Mouse (Mus musculus): Measurements from ENCODE around the gene Tusc2. TPM values are rescaled to one million over a fixed set of nuclear protein-coding genes. Genes with fewer than 3 reads are reported as not detected.

Tusc2 gene
- total and polyA plus RNA-seq, 2 experiments, result 22.6 to 52.8 TPM

GRCm38 (mm10) chr9:107607653-107608245 is 44.7 kb downstream of the Tusc2 start:
- Histone ChIP-seq H3K79me2 (ENCODE audit: control insufficient read depth, insufficient read depth, low read length) (no peaks in the 10 kb centered on the region), H3K27ac (replicated peaks; ENCODE audit: insufficient read depth, low read depth, low read length) (0 out of 2 replicates have a peak overlapping the region, but pooled peaks have one; percentile 25), H3K9ac (ENCODE audit: low read depth, low read length) (no peak overlapping the region), H3K36me3 (ENCODE audit: control insufficient read depth, insufficient read depth, low read length) (no peaks in the 10 kb centered on the region), H3K4me1 (ENCODE audit: control insufficient read depth, insufficient read depth, low read length) (peaks cover 2% of the 10 kb centered on the region; the same call in 1 of the 2 replicates), H3K27me3 (ENCODE audit: control insufficient read depth, insufficient read depth, low read length) (no peaks in the 10 kb centered on the region), H3K4me3 (ENCODE audit: insufficient read depth, low read depth, low read length) (no peak overlapping the region)
- 56% methylated on average over 9 of the region's 9 CpGs for WGBS
- no peak for DNase-seq (ENCODE audit: extremely low read depth, low read depth, low spot score)
- TF ChIP-seq CTCF (IDR thresholded peaks at IDR 0.05; ENCODE audit: low read depth, low read length) (no peak), POLR2A (IDR thresholded peaks at IDR 0.05; ENCODE audit: extremely low read depth, insufficient read depth, low read length) (no peak)

- H3K4me1 ChIP-seq (ENCODE audit: control insufficient read depth, insufficient read depth, low read length), result peaks cover 2% of the 10 kb centered on the region; the same call in 1 of the 2 replicates
- H3K79me2 ChIP-seq (ENCODE audit: control insufficient read depth, insufficient read depth, low read length), result no peaks in the 10 kb centered on the region
- no peak within 1 kb of the TSS for H3K9ac ChIP-seq (ENCODE audit: low read depth, low read length)
- WGBS, result 46% methylated on average over 12 of the region's 12 CpGs
- no peaks in the 10 kb centered on the region for H3K27me3 ChIP-seq (ENCODE audit: control insufficient read depth, insufficient read depth, low read length)
- H3K4me3 ChIP-seq (ENCODE audit: insufficient read depth, low read depth, low read length), result no peak within 1 kb of the TSS
- H3K36me3 ChIP-seq (ENCODE audit: control insufficient read depth, insufficient read depth, low read length), result no peaks in the 10 kb centered on the region
- H3K27ac ChIP-seq (replicated peaks; ENCODE audit: insufficient read depth, low read depth, low read length), result peak within 1 kb of the TSS; percentile 25; the same call in 1 of the 2 replicates
- DNase-seq (ENCODE audit: extremely low read depth, low read depth, low spot score), result peak; percentile 59
- TF ChIP-seq POLR2A (IDR thresholded peaks at IDR 0.05; ENCODE audit: extremely low read depth, insufficient read depth, low read length) (0 out of 2 replicates have a peak, but pooled peaks have one; percentile 3), CTCF (IDR thresholded peaks at IDR 0.05; ENCODE audit: low read depth, low read length) (no peak)
Observed at GRCm38 (mm10) chr9:107608741-107609432, 45.8 kb downstream of the Tusc2 start, which contains the start of gene Sema3b. Gene Sema3b, minus strand, starts transcription at chr9:107609229.

GRCm38 (mm10) chr9:107609433-107609830 is 46.4 kb downstream of the Tusc2 start:
- H3K4me3 ChIP-seq (ENCODE audit: insufficient read depth, low read depth, low read length), result no peak overlapping the region
- no peaks in the 10 kb centered on the region for H3K79me2 ChIP-seq (ENCODE audit: control insufficient read depth, insufficient read depth, low read length)
- 81% methylated on average over 4 of the region's 4 CpGs for whole genome bisulfite sequencing
- no peak for DNase-seq (ENCODE audit: extremely low read depth, low read depth, low spot score)
- no peak overlapping the region for H3K9ac ChIP-seq (ENCODE audit: low read depth, low read length)
- no peaks in the 10 kb centered on the region for H3K36me3 ChIP-seq (ENCODE audit: control insufficient read depth, insufficient read depth, low read length)
- TF ChIP-seq POLR2A (IDR thresholded peaks at IDR 0.05; ENCODE audit: extremely low read depth, insufficient read depth, low read length) (no peak), CTCF (IDR thresholded peaks at IDR 0.05; ENCODE audit: low read depth, low read length) (no peak)
- H3K27me3 ChIP-seq (ENCODE audit: control insufficient read depth, insufficient read depth, low read length), result no peaks in the 10 kb centered on the region
- no peak overlapping the region for H3K27ac ChIP-seq (replicated peaks; ENCODE audit: insufficient read depth, low read depth, low read length)
- H3K4me1 ChIP-seq (ENCODE audit: control insufficient read depth, insufficient read depth, low read length), result peaks cover 2% of the 10 kb centered on the region; the same call in 1 of the 2 replicates

- WGBS, result 87% methylated on average over 6 of the region's 6 CpGs
- Histone ChIP-seq H3K4me1 (ENCODE audit: control insufficient read depth, insufficient read depth, low read length) (peaks cover 2% of the 10 kb centered on the region; the same call in 1 of the 2 replicates), H3K9ac (ENCODE audit: low read depth, low read length) (peak overlapping the region; percentile 73; the same call in 1 of the 2 replicates), H3K79me2 (ENCODE audit: control insufficient read depth, insufficient read depth, low read length) (no peaks in the 10 kb centered on the region), H3K4me3 (ENCODE audit: insufficient read depth, low read depth, low read length) (no peak overlapping the region; the same call in 1 of the 2 replicates), H3K27me3 (ENCODE audit: control insufficient read depth, insufficient read depth, low read length) (no peaks in the 10 kb centered on the region), H3K27ac (replicated peaks; ENCODE audit: insufficient read depth, low read depth, low read length) (peak overlapping the region; percentile 81), H3K36me3 (ENCODE audit: control insufficient read depth, insufficient read depth, low read length) (no peaks in the 10 kb centered on the region; the same call in 1 of the 2 replicates)
- TF ChIP-seq CTCF (IDR thresholded peaks at IDR 0.05; ENCODE audit: low read depth, low read length) (no peak), POLR2A (IDR thresholded peaks at IDR 0.05; ENCODE audit: extremely low read depth, insufficient read depth, low read length) (no peak)
- no peak for DNase-seq (ENCODE audit: extremely low read depth, low read depth, low spot score)
Observed at GRCm38 (mm10) chr9:107611456-107612190, 48.6 kb downstream of the Tusc2 start.

DNA sequence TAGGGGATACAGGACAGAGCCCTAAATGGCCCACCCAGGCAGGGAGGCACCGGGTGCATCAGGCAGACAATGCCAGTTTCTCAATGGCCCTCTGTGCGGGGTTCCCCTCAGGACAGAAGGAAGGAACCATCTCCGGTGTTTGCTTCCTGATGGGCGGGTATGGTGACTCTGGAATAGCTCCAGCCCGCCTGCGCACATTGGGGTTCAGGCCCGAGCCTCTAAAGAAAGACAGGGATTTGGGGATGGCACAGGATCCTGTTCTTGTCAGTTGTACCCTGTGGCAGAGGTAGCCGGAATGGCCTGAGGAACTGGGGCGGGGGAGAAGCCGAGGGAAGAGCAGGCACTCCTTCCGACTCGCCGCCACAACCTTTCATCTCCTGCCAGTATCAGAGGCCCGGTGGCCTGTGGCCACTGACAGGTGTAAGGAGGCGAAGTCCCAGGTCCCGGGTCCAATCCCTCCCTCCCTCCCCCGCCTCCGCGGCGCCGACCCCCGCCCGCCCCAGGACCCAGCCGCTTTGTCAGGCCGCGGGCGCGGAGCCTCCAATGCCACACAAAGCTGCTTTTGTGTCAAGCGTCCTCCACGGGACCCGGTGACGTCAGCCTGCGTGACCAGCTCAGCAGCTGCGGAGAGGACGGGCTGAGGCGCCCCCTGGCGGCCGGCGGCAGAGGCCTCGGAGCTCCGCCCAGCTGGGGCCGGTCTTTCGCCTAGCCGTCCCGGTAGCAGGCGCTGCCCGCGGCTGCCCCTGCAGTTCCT is 49.3 kb downstream of the Tusc2 start:
- peak overlapping the region; percentile 46 for H3K4me3 ChIP-seq (ENCODE audit: insufficient read depth, low read depth, low read length)
- peak overlapping the region; percentile 81 for H3K27ac ChIP-seq (replicated peaks; ENCODE audit: insufficient read depth, low read depth, low read length)
- no peaks in the 10 kb centered on the region for H3K27me3 ChIP-seq (ENCODE audit: control insufficient read depth, insufficient read depth, low read length)
- no peaks in the 10 kb centered on the region for H3K79me2 ChIP-seq (ENCODE audit: control insufficient read depth, insufficient read depth, low read length)
- DNase-seq (ENCODE audit: extremely low read depth, low read depth, low spot score), result peak; percentile 81
- peak overlapping the region; percentile 73 for H3K9ac ChIP-seq (ENCODE audit: low read depth, low read length)
- H3K4me1 ChIP-seq (ENCODE audit: control insufficient read depth, insufficient read depth, low read length), result peaks cover 2% of the 10 kb centered on the region; the same call in 1 of the 2 replicates
- TF ChIP-seq CTCF (IDR thresholded peaks at IDR 0.05; ENCODE audit: low read depth, low read length) (peak; percentile 89), POLR2A (IDR thresholded peaks at IDR 0.05; ENCODE audit: extremely low read depth, insufficient read depth, low read length) (peak; percentile 65; the same call in 1 of the 2 replicates)
- H3K36me3 ChIP-seq (ENCODE audit: control insufficient read depth, insufficient read depth, low read length), result no peaks in the 10 kb centered on the region; the same call in 1 of the 2 replicates
- under 1% methylated on average over 41 of the region's 48 CpGs for WGBS
